Mouse (Mus musculus) CH12.LX (cell line): ENCODE data around the gene Mapk13. TPM values are rescaled to one million over a fixed set of nuclear protein-coding genes. Genes with fewer than 3 reads are reported as not detected.

Experiments used
- DNase-seq: peaks from one replicate; pipeline ENCODE4 v3.0.0-alpha.2; 2013; ENCODE audit errors: extremely low read depth
- H3K27ac ChIP-seq: 2 replicates; pipeline ENCODE4 v1.5.1; 2012; ENCODE audit warnings: low read depth, mild to moderate bottlenecking, control low read depth, moderate library complexity; ENCODE audit not compliant: insufficient read depth
- H3K27me3 ChIP-seq: replicated peaks from 2 replicates; pipeline ENCODE3; 2012; ENCODE audit warnings: inconsistent platforms
- H3K36me3 ChIP-seq, 2 experiments: replicated peaks in 1 of 2; 2 replicates each; pipeline versions ENCODE3 to v1.6.1; 2012; ENCODE audit warnings: inconsistent platforms in 1 of 2, low read length in 1 of 2, mild to moderate bottlenecking in 1 of 2, mixed read lengths in 1 of 2, moderate library complexity in 1 of 2; ENCODE audit not compliant: control insufficient read depth in 1 of 2, insufficient read depth in 1 of 2
- H3K4me1 ChIP-seq, 2 experiments: 2 replicates each; pipeline ENCODE4 v1.6.1; 2012; ENCODE audit warnings: inconsistent platforms in 1 of 2, moderate library complexity in 1 of 2; ENCODE audit not compliant: insufficient read depth in 2 of 2, control insufficient read depth in 1 of 2
- H3K4me2 ChIP-seq: 2 replicates; pipeline ENCODE4 v1.6.1; 2012; ENCODE audit warnings: low read depth, mild to moderate bottlenecking, control low read depth; ENCODE audit not compliant: poor library complexity, insufficient read depth, severe bottlenecking
- H3K4me3 ChIP-seq, 3 experiments: fragments of 150-350 bp in 1 of 3; sonication (generic) in 1 of 3; replicated peaks in 1 of 3; 2 replicates each; pipeline versions ENCODE3 to v1.5.1; 2011 to 2012; ENCODE audit warnings: low read depth in 2 of 3, low read length in 2 of 3, mild to moderate bottlenecking in 2 of 3, moderate library complexity in 2 of 3, control low read depth in 1 of 3, improper control_type of control experiment in 1 of 3, inconsistent platforms in 1 of 3, mixed read lengths in 1 of 3; ENCODE audit not compliant: poor library complexity in 1 of 3
- H3K79me2 ChIP-seq: replicated peaks from 2 replicates; pipeline ENCODE4 v1.6.1; 2012; ENCODE audit warnings: mild to moderate bottlenecking, moderate library complexity; ENCODE audit not compliant: control insufficient read depth, poor library complexity, insufficient read depth, severe bottlenecking; ENCODE audit errors: extremely low read depth
- H3K9ac ChIP-seq: 2 replicates; pipeline ENCODE4 v1.6.1; 2012; ENCODE audit warnings: low read depth, mild to moderate bottlenecking, control low read depth, moderate library complexity; ENCODE audit not compliant: insufficient read depth
- H3K9me3 ChIP-seq: replicated peaks from 2 replicates; pipeline ENCODE3; 2012; ENCODE audit warnings: low read length, inconsistent platforms, mixed read lengths
- BHLHE40 ChIP-seq: IDR thresholded peaks from 2 replicates; pipeline ENCODE4 v1.6.1; 2011; ENCODE audit warnings: mild to moderate bottlenecking, low read depth, low read length, improper control_type of control experiment
- CTCF ChIP-seq, 2 experiments: IDR thresholded peaks in 1 of 2; conservative IDR thresholded peaks in 1 of 2; 2 replicates each; pipeline ENCODE4 v1.5.1; 2011 to 2012; ENCODE audit warnings: low read depth in 2 of 2, low read length in 2 of 2, improper control_type of control experiment in 1 of 2, inconsistent platforms in 1 of 2, mild to moderate bottlenecking in 1 of 2, moderate library complexity in 1 of 2
- ELF1 ChIP-seq: IDR thresholded peaks from 2 replicates; pipeline ENCODE4 v1.6.1; 2014; ENCODE audit warnings: low read depth, mild to moderate bottlenecking, inconsistent platforms, low read length, improper control_type of control experiment
- EP300 ChIP-seq: IDR thresholded peaks from 2 replicates; pipeline ENCODE4 v1.6.1; 2011; ENCODE audit warnings: low read length, improper control_type of control experiment
- JUND ChIP-seq: conservative IDR thresholded peaks from 2 replicates; pipeline ENCODE4 v1.6.1; 2011; ENCODE audit warnings: low read depth, low read length, improper control_type of control experiment
- MAZ ChIP-seq: IDR thresholded peaks from 2 replicates; pipeline ENCODE4 v1.6.1; 2012; ENCODE audit warnings: low read depth, mild to moderate bottlenecking, inconsistent platforms, low read length, improper control_type of control experiment, moderate library complexity
- MYC ChIP-seq: IDR thresholded peaks from 2 replicates; pipeline ENCODE4 v1.6.1; 2011; ENCODE audit warnings: low read depth, mild to moderate bottlenecking, improper control_type of control experiment, low read length
- POLR2A ChIP-seq: IDR thresholded peaks from 2 replicates; pipeline ENCODE4 v1.6.1; 2011; ENCODE audit warnings: low read depth, mild to moderate bottlenecking, improper control_type of control experiment, low read length
- RCOR1 ChIP-seq: conservative IDR thresholded peaks from 2 replicates; pipeline ENCODE4 v1.6.1; 2012; ENCODE audit warnings: low read depth, mild to moderate bottlenecking, inconsistent platforms, low read length, improper control_type of control experiment
- dilution Hi-C: fragments of 300-500 bp; cut with MboI; formaldehyde crosslinking; loops from 2 replicates; pipeline ENCODE4 v1.14.3; 2020; ENCODE audit warnings: low sequenced_read_pairs; ENCODE audit not compliant: extremely low pct_unique_long_range_greater_than_20kb, extremely low pct_ligation_motif_present
- in situ Hi-C: fragments of 300-500 bp; cut with MboI; formaldehyde crosslinking; loops from 3 replicates; pipeline ENCODE4 v1.14.3; 2019; ENCODE audit warnings: low sequenced_read_pairs, low pct_ligation_motif_present, low pct_unique_long_range_greater_than_20kb, mixed read lengths
- polyA plus RNA-seq: library from polyadenylated mRNA; unstranded; fragments of >175 nt; gene quantifications from 2 replicates; pipeline ENCODE4 v1.2.1, GENCODE M21; 2012; ENCODE audit warnings: low read depth; ENCODE audit not compliant: insufficient read length
- total RNA-seq, 2 experiments: library from RNA; depleted of rRNA; stranded (reverse); fragments of 300-350 nt in 1 of 2; fragments of >200 nt in 1 of 2; gene quantifications; 2 replicates each; pipeline ENCODE4 v1.2.3; 2012 to 2014

Gene Mapk13
- total and polyA plus RNA-seq, 3 experiments: not detected

DNA sequence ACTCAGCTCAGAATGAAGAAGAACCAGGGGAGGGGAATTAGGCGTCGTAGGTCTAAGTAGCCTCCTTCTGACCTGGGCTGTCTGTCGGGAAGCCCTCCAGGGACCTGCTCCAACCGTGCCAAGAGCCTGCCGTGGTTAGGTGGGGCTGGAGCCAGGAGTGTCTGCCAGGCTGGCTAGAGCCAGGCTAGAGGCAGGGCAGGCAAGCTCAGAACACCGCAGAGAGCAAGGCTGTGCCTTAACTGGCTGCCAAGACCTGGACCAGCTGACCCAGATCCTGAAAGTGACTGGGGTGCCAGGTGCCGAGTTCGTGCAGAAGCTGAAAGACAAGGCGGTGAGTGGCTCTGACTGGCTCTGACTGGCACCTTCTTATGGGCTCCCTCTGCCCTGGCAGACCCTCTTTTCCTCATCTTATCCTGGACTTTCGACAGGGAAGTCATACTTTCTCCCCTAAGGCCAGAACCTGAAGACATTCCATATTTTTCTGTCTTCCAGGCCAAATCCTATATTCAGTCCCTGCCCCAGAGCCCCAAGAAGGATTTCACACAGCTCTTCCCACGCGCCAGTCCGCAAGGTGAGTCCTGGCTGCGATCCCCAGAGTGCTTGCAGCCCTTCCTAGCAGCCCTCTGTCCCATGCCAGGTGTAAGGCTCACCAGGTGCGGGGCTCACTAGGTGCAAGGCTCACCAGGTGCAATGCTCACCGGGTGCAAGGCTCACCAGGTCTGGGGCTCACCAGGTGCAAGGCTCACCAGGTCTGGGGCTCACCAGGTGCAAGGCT lies 8.3 kb downstream of the Mapk13 start:
- in situ Hi-C loops: loop anchor here (10.0 kb wide), 1 partner anchor 97 kb away; no protein-coding TSS in a partner anchor
- H3K4me2 ChIP-seq: no peak overlapping the region
- H3K9me3 ChIP-seq: peaks cover 7% of the 10 kb centered on the region
- H3K9ac ChIP-seq: no peak overlapping the region
- TF ChIP-seq POLR2A (no peak), RCOR1 (no peak), ELF1 (no peak)
- no peak for DNase-seq
- no peaks in the 10 kb centered on the region for H3K36me3 ChIP-seq
- peaks cover 1% of the 10 kb centered on the region for H3K27me3 ChIP-seq
- H3K27ac ChIP-seq: no peak overlapping the region
- peaks cover 0 to 15% of the 10 kb centered on the region in 2 experiments; a peak in 2 of 4 replicates for H3K4me1 ChIP-seq
- no peaks in the 10 kb centered on the region for H3K79me2 ChIP-seq
- dilution Hi-C loops: no loop called here
- no peak overlapping the region for H3K4me3 ChIP-seq

DNA sequence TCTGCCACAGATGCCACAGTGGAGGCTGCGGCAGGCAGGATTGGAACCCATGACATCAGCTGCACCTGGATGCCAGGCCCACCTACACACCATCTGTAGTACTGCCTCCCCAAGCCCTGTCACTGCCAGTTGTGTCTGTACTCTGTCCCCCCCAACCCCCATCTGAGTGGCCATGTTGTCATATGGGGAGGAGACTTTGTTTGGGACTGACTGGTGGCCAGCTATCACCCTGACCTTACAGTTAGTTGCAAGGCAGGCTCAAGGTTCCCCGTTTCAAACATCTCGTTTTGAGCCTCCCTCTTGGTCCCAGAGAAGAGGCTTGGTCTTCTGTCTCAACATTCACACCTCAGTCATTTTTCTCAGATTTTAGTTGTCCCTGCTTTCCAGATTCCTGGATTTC lies 10.6 kb downstream of the Mapk13 start:
- H3K9ac ChIP-seq: no peak overlapping the region
- peaks cover 2% of the 10 kb centered on the region for H3K9me3 ChIP-seq
- no peak for DNase-seq
- dilution Hi-C loops: no loop called here
- TF ChIP-seq MYC (no peak), MAZ (no peak), JUND (no peak), EP300 (no peak)
- H3K27ac ChIP-seq: no peak overlapping the region
- H3K36me3 ChIP-seq: no peaks in the 10 kb centered on the region
- peaks cover 0 to 15% of the 10 kb centered on the region in 2 experiments; a peak in 2 of 4 replicates for H3K4me1 ChIP-seq
- H3K4me3 ChIP-seq: no peak overlapping the region
- no peaks in the 10 kb centered on the region for H3K79me2 ChIP-seq
- H3K27me3 ChIP-seq: no peaks in the 10 kb centered on the region
- in situ Hi-C loops: loop anchor here (10.0 kb wide), 1 partner anchor 95 kb away; no protein-coding TSS in a partner anchor
- H3K4me2 ChIP-seq: no peak overlapping the region

DNA sequence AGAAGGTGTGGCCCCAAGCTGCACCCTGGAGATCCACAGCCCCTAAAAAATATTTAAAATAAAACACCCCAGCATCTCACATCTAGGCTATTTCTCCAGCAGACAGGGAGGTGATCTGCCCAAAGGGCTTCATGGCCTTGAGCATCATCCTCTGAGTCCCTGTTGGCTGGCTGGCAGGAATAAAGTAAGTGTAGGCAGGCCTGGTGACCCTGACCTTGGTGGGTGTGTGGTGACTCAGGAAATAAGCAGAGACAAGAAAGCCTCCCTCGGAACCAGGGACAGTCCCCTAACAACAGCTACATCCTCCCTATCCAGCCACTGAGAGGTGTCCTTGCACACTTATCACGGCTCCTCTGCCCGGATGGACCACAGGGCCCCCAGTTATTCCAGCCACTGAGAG lies 11.7 kb downstream of the Mapk13 start:
- H3K9ac ChIP-seq: no peak overlapping the region
- dilution Hi-C loops (no loop called here), in situ Hi-C loops (no loop called here)
- H3K4me1 ChIP-seq: peaks cover 0 to 15% of the 10 kb centered on the region in 2 experiments; a peak in 2 of 4 replicates
- H3K27ac ChIP-seq: no peak overlapping the region
- no peaks in the 10 kb centered on the region for H3K36me3 ChIP-seq
- peak overlapping the region in 1 of 3 experiments; percentile 46 for H3K4me3 ChIP-seq
- peaks cover 2% of the 10 kb centered on the region for H3K9me3 ChIP-seq
- TF ChIP-seq CTCF (conservative IDR thresholded peaks at IDR 0.05 in 1 of 2, IDR thresholded peaks at IDR 0.05 in 1 of 2; ENCODE audit: low read depth in 2 of 2, low read length in 2 of 2): peak in 1 of 2 experiments; percentile 1; a peak in 1 of 4 replicates
- TF ChIP-seq BHLHE40: no peak
- no peaks in the 10 kb centered on the region for H3K79me2 ChIP-seq
- no peak overlapping the region for H3K4me2 ChIP-seq
- no peaks in the 10 kb centered on the region for H3K27me3 ChIP-seq
- DNase-seq: peak; percentile 64
